ENCODE assay signal across 7 mouse cellular contexts in the genomic region with DNA sequence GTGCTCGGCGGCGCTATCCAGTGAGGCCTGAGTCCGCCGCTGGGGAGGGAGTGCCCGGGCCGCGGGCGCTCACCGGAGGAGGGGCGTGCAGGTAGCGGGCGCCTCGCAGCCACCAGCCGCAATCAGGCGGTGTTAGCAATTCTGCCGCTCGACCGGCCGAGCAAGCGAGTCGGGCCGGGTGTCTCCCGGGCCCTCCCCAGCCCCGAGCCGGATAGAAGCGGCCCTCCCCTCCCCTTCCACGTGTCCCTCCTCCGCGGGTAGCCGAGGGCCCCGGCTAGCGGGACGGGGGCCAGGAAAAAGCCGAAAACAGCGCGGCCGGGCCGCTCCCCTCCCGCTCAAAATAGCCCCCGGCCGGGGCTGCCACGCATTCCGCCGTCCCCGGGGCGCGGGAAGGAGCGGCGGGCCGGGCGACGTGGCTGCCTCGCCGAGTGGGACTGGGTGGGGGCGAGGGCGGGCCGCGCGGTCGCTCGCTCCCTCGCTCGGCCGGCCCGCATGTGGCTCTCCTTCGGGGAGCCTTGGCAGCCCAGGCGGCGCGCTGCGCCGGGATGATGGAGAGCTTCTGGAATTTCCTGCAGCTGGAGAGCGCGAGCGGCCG. TPM values are rescaled to one million over a fixed set of nuclear protein-coding genes. Genes with fewer than 3 reads are reported as not detected.
A peak's percentile ranks its signal among the peaks of the same experiment; 100 is the strongest.
DNase-seq lines count a peak whose midpoint lies in the region; ATAC-seq and TF ChIP-seq lines count a peak whose summit lies in the region.

No protein-coding gene starts in this region.

- DNase-seq in ES-CJ7 (ENCODE audit: low read depth, low spot score), result peak; percentile 71
- peak; percentile 78 for DNase-seq in adrenal gland, postnatal 14 days
- peak; percentile 77 for DNase-seq in gastrocnemius, postnatal 10 days
- DNase-seq in splenic B cell, adult 2 months (ENCODE audit: low read depth, low spot score), result peak; percentile 41
- DNase-seq in frontal cortex, postnatal 14 days (ENCODE audit: low spot score in 2 of 2), result no peak

- H3K4me1 ChIP-seq in intestine, postnatal 0 days (replicated peaks; ENCODE audit: control insufficient read depth, insufficient read depth, low read length), result 0 out of 2 replicates have a peak, but pooled peaks cover 4% of the 10 kb centered on the region
- peaks cover 56% of the 10 kb centered on the region for H3K4me1 ChIP-seq in lung, embryonic 16.5 days (replicated peaks; ENCODE audit: control insufficient read depth, insufficient read depth, low read length)

- peak; percentile 33; the same call in 1 of the 2 replicates for TF ChIP-seq CTCF in intestine, postnatal 0 days (IDR thresholded peaks at IDR 0.05; ENCODE audit: low read depth)

- WGBS in intestine, postnatal 0 days, result under 1% methylated on average over 76 of the region's 76 CpGs
- WGBS in lung, embryonic 16.5 days, result 1% methylated on average over 49 of the region's 76 CpGs

- ATAC-seq in intestine, postnatal 0 days, result peak; percentile 65
- ATAC-seq in lung, embryonic 16.5 days (ENCODE audit: low read depth), result peak; percentile 75

- H3K27ac ChIP-seq in intestine, postnatal 0 days (ENCODE audit: low read depth, low read length), result peak overlapping the region; percentile 62
- peak overlapping the region; percentile 96 for H3K27ac ChIP-seq in lung, embryonic 16.5 days (ENCODE audit: low read length)

- peak overlapping the region; percentile 99 for H3K4me2 ChIP-seq in intestine, postnatal 0 days (replicated peaks; ENCODE audit: low read depth)
- H3K4me2 ChIP-seq in lung, embryonic 16.5 days (ENCODE audit: low read depth, low read length), result peak overlapping the region; percentile 100

- H3K9me3 ChIP-seq in intestine, postnatal 0 days (ENCODE audit: control insufficient read depth), result no peaks in the 10 kb centered on the region
- H3K9me3 ChIP-seq in lung, embryonic 16.5 days (ENCODE audit: control insufficient read depth, low read length), result no peaks in the 10 kb centered on the region

- no peaks in the 10 kb centered on the region for H3K27me3 ChIP-seq in intestine, postnatal 0 days (replicated peaks; ENCODE audit: control insufficient read depth, insufficient read depth, low read length)
- H3K27me3 ChIP-seq in lung, embryonic 16.5 days (ENCODE audit: control insufficient read depth, insufficient read depth, low read depth, low read length), result no peaks in the 10 kb centered on the region
- H3K27me3 ChIP-seq in splenic B cell, adult 2 months (ENCODE audit: control insufficient read depth, insufficient read depth, low read length, poor library complexity, severe bottlenecking), result no peaks in the 10 kb centered on the region

- H3K36me3 ChIP-seq in intestine, postnatal 0 days (ENCODE audit: control insufficient read depth, insufficient read depth), result peaks cover 8% of the 10 kb centered on the region
- H3K36me3 ChIP-seq in lung, embryonic 16.5 days (ENCODE audit: control insufficient read depth, insufficient read depth, low read length), result no peaks in the 10 kb centered on the region
- no peaks in the 10 kb centered on the region; the same call in 1 of the 2 replicates for H3K36me3 ChIP-seq in splenic B cell, adult 2 months (ENCODE audit: control insufficient read depth, insufficient read depth, low read length, poor library complexity, severe bottlenecking)

- H3K4me3 ChIP-seq in intestine, postnatal 0 days (ENCODE audit: low read depth, low read length), result peak overlapping the region; percentile 63
- peak overlapping the region; percentile 66 for H3K4me3 ChIP-seq in lung, embryonic 16.5 days (ENCODE audit: low read length)

- peak overlapping the region; percentile 60 for H3K9ac ChIP-seq in intestine, postnatal 0 days (ENCODE audit: low read depth, low read length)
- H3K9ac ChIP-seq in lung, embryonic 16.5 days (ENCODE audit: low read length), result peak overlapping the region; percentile 82

RNA-seq across cellular contexts. Expression of a gene that starts 27.6 kb away (rescaled TPM):
- total RNA-seq in adrenal gland, postnatal 14 days (2021), result 65.0 and 71.9 TPM in 2 replicates
- total RNA-seq in gastrocnemius, postnatal 10 days (2021), result 10 to 100 TPM; 58.2 to 82.8 TPM
- 2.4 and 3.1 TPM in 2 replicates for polyA plus RNA-seq in intestine, postnatal 0 days (2015; fragmentation: Nextera tagmentation; extraction: Ambion mirVana)
- 8.0 and 8.2 TPM in 2 replicates for polyA plus RNA-seq in lung, embryonic 16.5 days (2015; fragmentation: Nextera tagmentation; extraction: Ambion mirVana)

Comparison
In these comparisons a context has a peak if more than half of its experiments do, and no peak if none do; other contexts are left out.
1. DNase-seq: peak in ES-CJ7 (single experiment), adrenal gland, postnatal 14 days (single experiment), gastrocnemius, postnatal 10 days (single experiment) and splenic B cell, adult 2 months (single experiment); none in frontal cortex, postnatal 14 days (0 of 2).